Comparison of ENCODE assay signal across 8 mouse cellular contexts in genomic region chr4:82304148-82304871, GRCm38 (mm10).
DNase-seq lines count a peak whose midpoint lies in the region; ATAC-seq and TF ChIP-seq lines count a peak whose summit lies in the region.

No protein-coding gene starts in this region.

- DNase-seq in right cerebral cortex, postnatal 10 days (ENCODE audit: low spot score in 2 of 2), result peak; percentile 49 to 50
- DNase-seq in right cerebral cortex, postnatal 36 days (ENCODE audit: low spot score in 2 of 2), result no peak
- DNase-seq in forebrain, postnatal 0 days, result peak; percentile 66
- DNase-seq in liver, embryonic 13.5 days, result no peak
- DNase-seq in layer of hippocampus, postnatal 25 days (ENCODE audit: extremely low spot score in 1 of 2, low spot score in 1 of 2), result no peak
- no peak for DNase-seq in cerebellum, postnatal 36 days

- no peak overlapping the region for H3K9ac ChIP-seq in forebrain, postnatal 0 days
- H3K9ac ChIP-seq in hindbrain, embryonic 16.5 days (ENCODE audit: low read depth, low read length), result no peak overlapping the region; the same call in 1 of the 2 replicates
- no peak overlapping the region for H3K9ac ChIP-seq in liver, embryonic 13.5 days
- no peak overlapping the region for H3K9ac ChIP-seq in neural tube, embryonic 15.5 days (replicated peaks)

- peaks cover 5% of the 10 kb centered on the region; the same call in 1 of the 2 replicates for H3K36me3 ChIP-seq in forebrain, postnatal 0 days (ENCODE audit: insufficient read depth)
- H3K36me3 ChIP-seq in hindbrain, embryonic 16.5 days (ENCODE audit: control insufficient read depth, insufficient read depth, low read length), result no peaks in the 10 kb centered on the region; the same call in 1 of the 2 replicates
- H3K36me3 ChIP-seq in liver, embryonic 13.5 days, result 0 out of 2 replicates have a peak, but pooled peaks cover 4% of the 10 kb centered on the region
- H3K36me3 ChIP-seq in neural tube, embryonic 15.5 days, result no peaks in the 10 kb centered on the region

- H3K4me1 ChIP-seq in forebrain, postnatal 0 days (ENCODE audit: insufficient read depth), result peaks cover 11% of the 10 kb centered on the region; the same call in 1 of the 2 replicates
- peaks cover 12% of the 10 kb centered on the region for H3K4me1 ChIP-seq in hindbrain, embryonic 16.5 days (ENCODE audit: control insufficient read depth, insufficient read depth, low read depth, low read length)
- 0 out of 2 replicates have a peak, but pooled peaks cover 7% of the 10 kb centered on the region for H3K4me1 ChIP-seq in liver, embryonic 13.5 days (replicated peaks)
- peaks cover 25% of the 10 kb centered on the region for H3K4me1 ChIP-seq in neural tube, embryonic 15.5 days

- H3K9me3 ChIP-seq in forebrain, postnatal 0 days (ENCODE audit: low read length), result no peaks in the 10 kb centered on the region
- H3K9me3 ChIP-seq in hindbrain, embryonic 16.5 days (ENCODE audit: control insufficient read depth, low read length), result no peaks in the 10 kb centered on the region
- H3K9me3 ChIP-seq in liver, embryonic 13.5 days (replicated peaks), result no peaks in the 10 kb centered on the region
- no peaks in the 10 kb centered on the region for H3K9me3 ChIP-seq in neural tube, embryonic 15.5 days (replicated peaks)

- ATAC-seq in forebrain, postnatal 0 days, result peak; percentile 77
- ATAC-seq in hindbrain, embryonic 16.5 days, result peak; percentile 79
- ATAC-seq in liver, embryonic 13.5 days (ENCODE audit: low read depth), result no peak
- ATAC-seq in neural tube, embryonic 15.5 days (ENCODE audit: low FRiP score), result no peak

- H3K27ac ChIP-seq in forebrain, postnatal 0 days (ENCODE audit: low read depth, low read length), result peak overlapping the region; percentile 62
- peak overlapping the region; percentile 79 for H3K27ac ChIP-seq in hindbrain, embryonic 16.5 days (ENCODE audit: low read depth, low read length)
- H3K27ac ChIP-seq in liver, embryonic 13.5 days, result peak overlapping the region; percentile 23
- H3K27ac ChIP-seq in neural tube, embryonic 15.5 days (replicated peaks), result peak overlapping the region; percentile 70

- no peak for TF ChIP-seq CTCF in forebrain, postnatal 0 days (IDR thresholded peaks at IDR 0.05; ENCODE audit: low read depth)

- WGBS in forebrain, postnatal 0 days, result 3% methylated on average over 17 of the region's 17 CpGs
- WGBS in hindbrain, embryonic 16.5 days, result 4% methylated on average over 17 of the region's 17 CpGs
- 33% methylated on average over 17 of the region's 17 CpGs for WGBS in liver, embryonic 13.5 days (ENCODE audit: insufficient replicate concordance)
- WGBS in neural tube, embryonic 15.5 days, result 7% methylated on average over 17 of the region's 17 CpGs

- peak overlapping the region; percentile 11 for H3K4me3 ChIP-seq in forebrain, postnatal 0 days (ENCODE audit: low read depth, low read length)
- peak overlapping the region; percentile 14; the same call in 1 of the 2 replicates for H3K4me3 ChIP-seq in hindbrain, embryonic 16.5 days (ENCODE audit: low read length)
- no peak overlapping the region for H3K4me3 ChIP-seq in liver, embryonic 13.5 days (replicated peaks)
- no peak overlapping the region for H3K4me3 ChIP-seq in neural tube, embryonic 15.5 days (replicated peaks)

- peak overlapping the region; percentile 32 for H3K4me2 ChIP-seq in forebrain, postnatal 0 days (ENCODE audit: low read depth)
- peak overlapping the region; percentile 49 for H3K4me2 ChIP-seq in hindbrain, embryonic 16.5 days (ENCODE audit: low read length)
- H3K4me2 ChIP-seq in liver, embryonic 13.5 days, result no peak overlapping the region
- peak overlapping the region; percentile 26 for H3K4me2 ChIP-seq in neural tube, embryonic 15.5 days

- no peaks in the 10 kb centered on the region for H3K27me3 ChIP-seq in forebrain, postnatal 0 days (ENCODE audit: insufficient read depth, low read length)
- H3K27me3 ChIP-seq in hindbrain, embryonic 16.5 days (replicated peaks; ENCODE audit: control insufficient read depth, insufficient read depth, low read length), result no peaks in the 10 kb centered on the region
- H3K27me3 ChIP-seq in liver, embryonic 13.5 days, result no peaks in the 10 kb centered on the region
- no peaks in the 10 kb centered on the region for H3K27me3 ChIP-seq in neural tube, embryonic 15.5 days (replicated peaks)

Comparison
In these comparisons a context has a peak if more than half of its experiments do, and no peak if none do; other contexts are left out.
1. DNase-seq: peak in right cerebral cortex, postnatal 10 days (2 of 2) and forebrain, postnatal 0 days (single experiment); none in right cerebral cortex, postnatal 36 days (0 of 2), liver, embryonic 13.5 days (single experiment), layer of hippocampus, postnatal 25 days (0 of 2) and cerebellum, postnatal 36 days (0 of 2).
2. ATAC-seq: peak in forebrain, postnatal 0 days (single experiment) and hindbrain, embryonic 16.5 days (single experiment); none in liver, embryonic 13.5 days (single experiment) and neural tube, embryonic 15.5 days (single experiment).
3. H3K27ac ChIP-seq: peak in every context shown above with its lines; median percentile 79 in hindbrain, embryonic 16.5 days; 70 in neural tube, embryonic 15.5 days; 62 in forebrain, postnatal 0 days; 23 in liver, embryonic 13.5 days.
4. H3K4me3 ChIP-seq: peak in forebrain, postnatal 0 days (single experiment) and hindbrain, embryonic 16.5 days (single experiment); none in liver, embryonic 13.5 days (single experiment) and neural tube, embryonic 15.5 days (single experiment).